Mouse (Mus musculus): ENCODE results near the gene Ndufs8.

Ndufs8 gene

DNA sequence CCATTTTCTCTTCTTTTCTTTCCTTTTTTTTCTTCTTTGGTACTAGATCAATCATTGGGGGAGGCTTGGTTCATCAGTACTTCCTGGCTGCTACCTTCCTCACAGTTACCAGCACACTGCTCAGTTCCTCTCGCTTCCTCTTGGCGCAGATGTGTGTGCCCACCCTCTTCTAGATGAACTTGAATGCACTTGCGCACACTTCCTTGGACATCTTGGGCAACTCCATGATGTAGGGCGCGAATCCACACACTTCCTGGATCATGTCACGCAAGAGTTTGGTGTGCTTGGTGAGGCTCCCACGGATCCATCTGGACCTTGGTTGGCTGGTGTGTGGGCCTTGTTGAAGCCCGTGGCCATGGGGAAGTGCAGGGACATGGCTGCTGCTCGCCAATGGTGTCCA is 19.1 kb upstream of the Ndufs8 start:
- DNase-seq (ENCODE audit: low read depth, low spot score), result no peak

DNA sequence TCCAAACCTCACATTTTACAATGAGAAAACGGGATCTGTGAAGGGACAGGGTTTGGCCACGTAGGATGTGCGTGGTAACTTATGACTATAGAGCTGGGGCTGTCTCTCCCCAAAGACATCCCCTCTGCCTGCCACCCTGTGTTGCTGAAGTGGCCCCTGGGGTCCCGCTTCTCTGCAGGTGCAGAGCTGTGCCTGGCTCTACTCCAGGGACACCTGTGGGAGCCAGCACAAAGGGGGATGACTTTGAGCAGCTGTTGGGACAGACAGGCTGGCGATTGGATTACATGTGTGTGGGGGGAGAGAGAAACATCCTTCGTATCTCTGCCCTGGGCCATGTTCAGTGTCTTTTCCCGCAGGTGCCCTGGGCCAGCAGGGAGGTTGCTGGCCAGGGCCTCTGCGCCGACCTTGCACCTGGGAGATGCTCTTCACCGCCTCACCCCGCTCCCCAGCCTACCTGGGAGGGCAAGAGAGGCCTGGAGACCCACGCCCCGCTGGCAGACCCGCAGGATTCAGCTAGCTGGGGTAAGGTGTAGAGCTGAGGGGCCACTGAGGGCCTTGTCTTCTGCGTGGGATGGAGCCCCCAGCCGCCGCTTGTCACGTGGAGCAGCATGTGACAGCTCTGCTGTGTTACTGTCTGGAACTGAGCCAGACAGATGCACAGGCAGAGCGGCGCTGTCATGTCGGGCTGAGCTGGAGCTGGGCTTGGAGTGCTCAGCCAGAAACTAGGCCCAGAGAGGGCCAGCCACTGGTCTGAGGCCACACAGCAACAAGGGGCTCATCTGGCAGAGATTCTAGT is 17.9 kb upstream of the Ndufs8 start:
- DNase-seq (ENCODE audit: low read depth, low spot score), result no peak

DNA sequence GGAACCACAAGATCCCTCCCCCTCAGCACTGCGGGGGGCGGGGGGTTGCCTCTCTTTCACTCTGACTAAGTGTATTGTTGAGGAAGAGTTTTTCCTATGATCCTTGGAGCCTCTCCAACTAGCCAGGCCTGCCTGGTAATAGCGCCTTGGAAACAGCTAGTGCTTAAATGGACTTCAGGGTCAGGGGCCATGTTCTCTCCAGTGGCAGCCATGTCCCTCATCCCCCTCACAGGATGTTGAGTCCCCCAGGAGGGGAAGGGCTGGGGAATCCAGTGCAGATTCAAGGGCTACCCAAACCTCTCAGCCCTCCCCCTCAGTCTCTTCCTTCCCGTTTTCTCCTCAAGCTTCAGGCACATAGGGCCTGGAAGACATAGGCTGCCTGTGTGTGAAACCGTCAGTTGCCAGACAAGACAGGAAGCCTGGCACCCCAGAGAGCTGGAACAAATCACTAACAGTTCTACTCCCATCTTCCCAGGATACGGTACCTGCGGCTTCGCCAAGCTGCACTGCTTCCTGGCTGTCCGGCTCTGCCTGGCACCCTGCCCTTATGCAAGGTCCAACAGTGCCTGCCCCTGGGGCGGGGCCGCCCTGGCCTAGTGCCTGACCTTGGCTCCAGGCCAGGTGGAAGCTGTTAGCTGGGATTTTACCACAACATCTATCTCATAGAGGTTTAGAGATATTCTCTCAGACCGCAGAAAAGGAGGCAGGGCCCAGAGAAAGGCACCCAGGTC is 16.8 kb upstream of the Ndufs8 start, which contains the start of gene Aldh3b1:
Aldh3b1 (minus strand) TSS at position 598 of the 731 bp plus-strand sequence.
- no peak for DNase-seq (ENCODE audit: low read depth, low spot score)

DNA sequence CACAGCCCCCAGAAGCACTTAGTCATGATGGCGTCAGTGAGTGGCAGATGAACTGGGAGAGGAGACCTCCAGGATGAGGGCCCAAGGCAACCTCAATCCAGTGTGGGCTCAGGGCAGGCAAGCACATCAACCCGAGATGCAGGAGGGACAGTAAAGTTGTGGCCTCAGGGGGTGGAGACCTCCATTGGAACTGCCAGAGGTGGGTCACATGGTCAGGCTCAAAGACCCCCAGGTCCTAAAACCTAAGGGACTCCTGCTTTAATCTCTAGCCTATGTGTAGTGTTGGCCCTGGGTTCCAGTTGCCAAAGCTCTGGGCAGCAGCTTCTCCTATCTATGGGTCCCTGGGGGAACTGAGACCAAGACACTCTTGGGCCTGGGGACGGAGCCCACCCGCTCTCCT is 16.2 kb upstream of the Ndufs8 start:
- DNase-seq (ENCODE audit: low read depth, low spot score), result no peak

DNA sequence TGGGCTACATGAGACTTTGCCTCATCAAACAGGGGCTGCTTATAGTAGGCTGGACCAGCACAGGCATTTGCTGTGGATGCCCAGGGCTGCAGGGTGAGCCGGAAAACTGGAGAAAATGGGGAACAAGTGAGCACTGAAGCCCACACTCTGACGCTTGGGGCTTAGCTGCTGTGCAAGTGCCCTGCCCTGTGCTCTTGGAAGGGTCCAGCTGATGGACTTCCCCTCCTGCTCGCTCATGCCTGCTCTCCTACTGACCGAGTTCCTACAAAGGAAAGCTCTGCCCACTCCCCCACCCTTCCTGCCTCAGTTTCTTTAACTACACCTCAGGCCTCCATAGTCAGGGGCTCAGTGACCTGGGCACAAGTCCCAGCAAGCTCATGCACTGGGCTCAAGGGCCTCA is 15.4 kb upstream of the Ndufs8 start:
- no peak for DNase-seq (ENCODE audit: low read depth, low spot score)

DNA sequence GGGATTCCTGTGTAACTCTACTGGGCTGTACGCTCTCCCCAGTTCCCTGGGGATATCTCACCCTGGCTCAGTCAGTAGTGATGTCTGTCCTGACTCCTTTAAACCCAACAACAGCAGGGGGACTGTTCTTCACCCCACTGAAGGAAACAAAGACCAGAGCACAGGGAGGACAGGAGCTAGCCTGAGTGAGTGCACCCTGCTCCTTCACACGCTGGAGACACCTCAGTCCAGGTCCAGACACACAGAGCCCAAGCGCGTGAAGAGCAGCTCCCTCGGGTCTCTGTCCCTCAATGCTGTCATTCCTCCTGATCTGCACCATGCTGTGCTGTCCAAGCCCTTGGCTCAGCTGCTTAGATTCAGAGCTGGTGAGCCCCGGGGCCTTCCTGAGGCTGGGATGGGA is 14.1 kb upstream of the Ndufs8 start:
- DNase-seq (ENCODE audit: low read depth, low spot score), result no peak

DNA sequence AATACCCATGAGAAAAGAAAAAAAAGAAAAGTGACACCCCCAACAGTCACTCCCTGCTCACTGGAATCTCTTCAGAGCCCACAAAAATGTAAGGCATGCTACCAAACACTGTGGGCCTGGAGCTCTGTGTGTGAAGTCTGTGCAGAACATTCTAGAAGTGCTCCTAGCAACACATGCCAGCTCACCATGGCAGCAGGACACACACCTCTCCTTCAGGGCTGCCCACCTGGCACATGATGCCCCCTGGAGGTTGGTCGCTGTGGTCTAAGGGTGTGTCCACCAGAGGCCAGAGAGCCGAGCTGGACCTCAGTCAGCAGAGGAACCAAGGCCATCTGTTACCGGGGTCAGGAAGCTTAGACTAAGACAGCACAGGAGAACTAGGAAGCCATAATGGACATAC is 13.7 kb upstream of the Ndufs8 start:
- no peak for DNase-seq (ENCODE audit: low read depth, low spot score)

DNA sequence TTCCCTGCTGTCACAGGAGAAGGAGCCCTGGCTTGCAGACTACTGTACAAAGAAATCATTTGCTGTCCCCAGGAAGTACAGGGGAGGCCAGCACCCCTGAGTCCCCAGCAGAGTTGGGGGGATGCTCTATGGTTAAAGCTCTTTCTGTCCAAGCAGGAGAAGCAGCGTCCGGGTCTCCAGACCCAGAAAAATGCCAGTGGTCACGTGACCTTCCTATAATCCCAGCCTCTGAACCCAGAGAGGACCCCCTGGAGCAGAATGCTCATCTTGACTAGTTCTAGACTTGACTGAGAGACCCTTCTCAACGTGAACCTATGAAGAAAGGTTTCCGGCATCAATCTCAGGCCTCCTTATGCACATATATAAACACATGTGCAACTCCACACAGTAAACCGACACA is 13.3 kb upstream of the Ndufs8 start:
- no peak for DNase-seq (ENCODE audit: low read depth, low spot score)

DNA sequence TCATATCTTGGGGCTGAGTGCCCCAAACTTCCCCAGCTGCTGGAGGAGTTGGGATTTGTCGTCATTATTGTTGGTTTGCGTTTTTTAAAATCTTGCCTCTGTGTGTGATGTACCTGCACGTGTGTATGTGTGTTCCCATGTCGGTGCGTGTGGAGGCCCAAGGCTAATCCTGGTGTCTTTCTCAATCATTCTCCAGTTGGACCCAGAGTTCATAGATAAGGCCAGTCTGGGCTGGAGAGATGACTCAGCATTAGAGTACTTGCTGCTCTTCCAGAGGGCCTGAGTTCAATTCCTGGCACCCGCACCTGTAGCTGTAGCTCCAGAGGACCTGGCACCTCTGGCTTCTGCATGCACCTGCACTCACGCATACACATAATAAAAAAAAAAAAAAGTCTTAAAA is 12.3 kb upstream of the Ndufs8 start:
- no peak for DNase-seq (ENCODE audit: low read depth, low spot score)

DNA sequence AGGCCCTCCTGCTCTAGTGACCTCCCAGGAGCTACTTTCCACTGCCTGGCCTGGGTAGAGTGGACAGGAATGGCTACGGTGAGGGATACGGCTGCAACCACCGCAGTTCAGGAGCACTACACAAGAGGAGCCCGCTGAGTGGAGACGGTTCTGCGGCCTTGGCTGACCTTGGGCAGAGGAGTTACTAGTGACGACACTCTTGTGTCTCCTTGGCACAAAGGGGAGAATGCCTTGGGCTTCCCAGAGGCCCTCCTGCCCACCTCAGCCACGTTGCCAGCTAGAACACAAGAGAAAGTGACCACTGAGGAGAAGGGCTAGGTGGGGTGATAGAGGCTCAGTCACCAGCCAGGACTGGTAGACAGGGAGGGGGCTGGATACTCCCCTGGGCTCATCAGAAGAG is 11.6 kb upstream of the Ndufs8 start:
- DNase-seq (ENCODE audit: low read depth, low spot score), result no peak

DNA sequence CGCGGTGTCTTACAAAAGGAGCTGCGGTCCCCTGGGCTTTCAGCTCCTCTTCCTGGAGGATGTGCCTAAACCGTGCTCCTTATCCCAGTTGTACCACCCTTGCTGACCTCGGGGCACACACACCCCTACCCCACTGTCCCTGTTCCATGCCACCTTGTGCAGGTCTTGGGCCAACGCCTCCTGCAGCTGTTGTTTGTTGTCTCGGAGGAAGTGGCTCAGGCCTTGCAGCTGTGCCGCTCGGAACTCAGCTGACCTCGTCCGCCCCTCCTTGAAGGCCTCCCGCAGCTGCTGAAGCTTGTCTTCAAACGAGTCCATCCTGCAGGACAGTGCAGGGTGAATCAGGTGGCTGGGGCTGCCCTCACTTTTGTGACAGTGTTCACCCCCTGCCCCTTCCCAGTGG is 11.0 kb upstream of the Ndufs8 start:
- DNase-seq (ENCODE audit: low read depth, low spot score), result no peak

DNA sequence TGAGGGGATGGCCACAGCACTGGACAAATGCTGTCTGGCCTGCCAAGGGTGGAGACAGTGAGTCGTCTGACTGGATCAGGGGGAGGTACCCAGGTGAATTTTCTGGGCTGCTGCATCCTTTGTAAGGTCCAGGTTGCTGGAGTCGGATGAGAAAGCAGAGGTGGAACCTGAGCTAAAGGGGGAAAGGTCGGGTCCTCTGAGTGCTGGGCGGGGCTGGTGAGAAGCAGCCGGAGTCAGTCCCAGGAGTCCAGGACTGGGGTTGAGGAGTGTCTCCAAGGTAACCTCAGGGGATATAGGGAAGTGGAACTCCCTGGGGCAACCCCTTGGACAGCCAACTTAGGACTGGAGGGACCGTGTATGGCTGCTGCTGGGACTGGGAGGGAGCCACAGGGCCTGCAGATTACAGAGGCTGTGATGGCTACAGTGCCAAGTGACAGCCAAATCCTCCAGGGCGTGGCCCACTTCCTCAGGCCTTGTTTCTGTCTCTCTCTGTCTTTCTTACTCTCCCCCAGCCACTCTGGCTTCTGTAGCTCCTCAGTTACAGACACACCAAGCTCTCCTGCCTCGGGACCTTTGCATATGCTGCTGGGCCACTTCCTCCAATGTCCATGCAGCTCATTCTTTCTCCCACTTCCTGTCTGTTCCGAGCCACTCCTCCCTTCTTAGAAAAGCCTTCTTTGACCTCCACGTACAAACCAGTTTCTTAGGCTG is 10.2 kb upstream of the Ndufs8 start:
- DNase-seq (ENCODE audit: low read depth, low spot score), result no peak

DNA sequence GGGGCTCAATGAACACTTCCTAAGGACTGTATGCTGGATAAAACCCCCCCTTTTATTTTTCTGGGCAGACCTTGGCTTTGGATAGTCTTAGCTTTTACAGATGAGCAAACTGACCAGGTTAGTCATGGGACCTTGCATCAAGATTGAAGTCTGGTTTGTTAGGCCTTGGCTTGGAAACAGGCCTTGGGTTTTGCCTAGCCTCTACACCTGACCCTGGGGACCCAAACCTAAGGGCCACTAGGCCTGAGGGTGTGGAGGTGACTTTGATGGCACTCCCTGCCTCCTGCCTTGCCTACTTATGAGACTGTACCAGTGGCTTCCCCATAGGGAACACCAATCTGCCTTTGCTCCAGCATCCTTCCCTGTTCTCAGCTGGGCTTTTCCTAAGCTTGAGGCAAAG is 7.4 kb upstream of the Ndufs8 start:
- DNase-seq (ENCODE audit: low read depth, low spot score), result no peak

DNA sequence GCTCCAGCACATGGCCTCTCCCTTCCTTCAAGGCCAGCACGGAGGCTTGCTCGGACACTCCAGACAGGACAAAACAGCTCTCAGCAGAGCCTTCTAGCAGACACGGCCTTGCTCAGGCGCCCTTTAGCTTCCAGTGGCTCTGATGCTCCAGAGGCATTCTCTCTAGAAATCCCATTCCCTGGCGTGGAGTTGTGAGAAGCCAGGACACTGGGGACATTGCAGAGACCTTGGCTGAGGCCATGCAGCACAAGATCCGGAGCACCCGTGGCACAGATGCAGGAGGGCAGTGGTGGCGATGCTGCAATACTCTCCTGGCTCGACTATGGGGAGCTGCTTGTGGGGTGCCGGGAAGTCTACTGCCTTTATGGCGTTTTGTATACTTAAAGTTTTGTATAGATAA is 4.2 kb upstream of the Ndufs8 start:
- no peak for DNase-seq (ENCODE audit: low read depth, low spot score)

DNA sequence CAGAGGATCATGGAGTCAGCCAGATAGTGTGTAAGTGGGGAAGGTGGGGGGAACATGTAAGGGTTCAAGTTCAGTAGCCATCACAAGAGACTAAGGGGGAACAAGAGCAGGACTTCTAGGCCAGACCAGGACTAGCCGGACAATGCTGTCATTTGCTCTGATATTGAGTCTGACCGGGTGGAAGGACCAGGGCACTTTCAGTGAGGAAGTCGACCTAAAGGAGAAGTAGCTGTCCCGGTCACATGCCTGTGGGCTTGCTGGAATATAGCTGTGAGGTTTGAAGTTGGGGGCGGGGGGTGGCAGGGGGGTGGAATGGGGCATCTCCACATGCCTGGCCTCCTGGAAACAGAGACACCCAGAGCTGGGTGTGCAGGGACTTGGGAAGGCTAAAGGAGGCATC is 2.0 kb upstream of the Ndufs8 start:
- DNase-seq (ENCODE audit: low read depth, low spot score), result no peak

DNA sequence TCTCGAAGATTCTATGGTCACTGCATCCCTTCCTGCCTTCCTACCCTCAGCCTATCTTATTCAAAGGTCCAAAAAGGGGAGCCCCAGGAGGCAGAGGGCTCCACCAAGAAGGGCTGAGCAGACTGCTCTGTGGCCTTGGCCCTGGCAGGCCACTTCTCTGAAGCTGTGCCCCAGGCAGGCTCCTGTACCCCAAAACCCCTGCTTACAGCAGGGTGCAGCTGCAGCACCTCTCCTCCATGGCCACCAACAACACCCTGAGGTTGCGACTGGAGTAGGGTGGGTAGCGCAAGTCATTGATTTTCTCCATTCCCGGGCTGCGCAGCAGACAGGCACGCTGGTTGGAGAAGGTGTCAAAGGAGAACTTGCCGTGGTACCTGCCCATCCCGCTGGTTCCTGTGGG is 1.1 kb upstream of the Ndufs8 start:
- no peak for DNase-seq (ENCODE audit: low read depth, low spot score)

DNA sequence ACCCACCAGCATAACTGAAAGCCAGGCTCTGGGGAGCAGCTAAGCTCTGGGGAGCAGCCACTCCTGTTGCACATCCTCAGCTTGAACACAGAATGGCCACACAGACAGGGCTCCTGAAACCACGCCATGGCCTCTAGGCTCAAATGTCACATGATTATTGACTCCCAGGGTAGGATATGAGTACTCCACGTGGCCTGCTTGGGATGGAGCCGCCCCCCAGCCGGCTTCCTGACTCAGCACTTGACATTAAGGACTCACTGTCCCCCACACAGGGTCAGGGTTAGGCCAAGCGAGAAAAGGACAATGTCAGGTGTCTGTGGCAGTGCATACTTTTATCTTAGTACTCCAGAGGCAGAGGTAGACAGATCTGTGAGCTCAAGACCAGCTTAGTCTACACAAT is 2.4 kb downstream of the Ndufs8 start:
- DNase-seq (ENCODE audit: low read depth, low spot score), result no peak

DNA sequence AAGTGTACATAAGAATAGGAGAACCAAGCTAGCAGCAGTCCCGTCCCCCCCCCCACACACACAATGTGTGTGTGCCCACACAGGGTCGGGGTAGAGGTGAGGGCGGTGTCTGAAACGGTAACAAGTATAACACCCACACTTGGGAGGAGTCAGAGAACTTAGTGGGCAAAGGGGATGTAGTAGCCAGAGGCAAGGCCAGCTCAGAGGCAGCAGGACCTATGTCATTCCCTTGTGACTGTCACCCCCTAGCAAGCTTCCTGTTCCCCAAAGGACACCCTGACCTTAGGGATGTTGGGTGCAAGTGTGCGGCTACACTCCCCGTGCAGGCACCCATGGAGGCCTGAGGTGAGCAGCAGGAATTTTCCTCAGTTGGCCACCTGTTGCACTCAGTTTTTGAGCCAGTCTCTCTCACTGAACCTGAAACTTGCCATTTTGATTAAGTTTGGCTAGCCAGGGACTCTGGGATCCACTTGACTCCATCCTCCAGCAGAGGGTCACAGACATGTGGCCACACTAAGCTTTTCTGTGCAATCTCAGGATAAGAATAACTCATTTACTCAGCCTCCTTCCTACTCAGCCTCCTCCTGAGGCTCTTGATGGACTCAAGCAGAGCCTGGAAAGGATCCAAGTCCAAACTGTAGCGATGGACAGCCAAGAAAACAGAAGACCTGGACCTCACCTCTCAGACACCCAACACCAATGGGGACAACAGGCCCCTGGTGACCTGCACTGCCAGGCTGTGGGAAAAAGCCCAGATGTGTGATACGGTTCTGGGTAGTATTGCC is 4.5 kb downstream of the Ndufs8 start:
- DNase-seq (ENCODE audit: low read depth, low spot score), result no peak

DNA sequence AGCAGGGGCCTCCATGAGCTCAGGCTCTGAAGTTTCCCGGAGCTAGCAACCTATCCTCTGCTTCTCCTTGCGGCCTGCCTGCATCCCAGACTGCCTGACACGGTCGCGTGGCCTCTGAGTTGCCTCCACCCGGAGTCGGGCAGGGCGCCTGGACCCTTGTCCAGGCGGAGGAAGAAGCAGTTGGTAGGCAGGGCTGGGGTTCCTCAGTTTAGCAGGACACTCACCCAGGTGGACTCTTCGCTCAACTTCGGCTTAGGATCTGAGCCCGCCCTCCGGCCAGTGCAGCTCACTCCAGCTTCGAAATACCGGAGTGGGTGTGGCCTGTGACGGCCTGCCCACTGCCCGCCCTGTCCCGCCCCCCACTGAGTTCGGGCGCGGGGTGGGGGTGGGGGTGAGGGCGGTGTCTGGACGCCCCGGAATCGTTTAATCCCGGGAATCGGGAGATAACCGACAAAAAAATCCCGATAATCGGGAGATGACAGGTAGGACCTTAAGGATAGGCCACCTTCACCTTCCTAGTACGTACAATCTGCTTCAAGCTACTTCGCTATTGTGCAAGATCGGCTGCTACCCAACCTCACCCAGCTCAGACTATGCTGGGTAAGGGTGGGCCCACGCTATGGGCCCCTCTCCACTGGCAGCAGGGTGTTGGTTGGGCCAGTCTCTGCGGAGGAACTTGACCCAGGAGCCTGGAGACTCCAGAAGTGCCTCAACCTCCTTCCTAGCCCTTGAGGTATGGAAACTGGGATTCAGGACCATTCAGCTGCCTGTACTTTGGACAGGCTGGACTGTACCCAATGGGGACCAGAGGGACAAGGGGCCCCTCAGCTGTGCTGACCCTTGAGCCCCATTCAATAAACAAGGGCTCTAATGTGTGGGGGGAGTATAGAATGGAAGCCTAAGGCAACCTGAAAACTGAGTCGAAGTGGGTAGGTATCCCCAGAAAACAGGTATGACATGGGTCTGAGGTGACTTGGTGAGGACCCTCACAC is 5.5 kb downstream of the Ndufs8 start, which contains the start of gene Tcirg1:
Tcirg1 (minus strand) TSS at position 339 of the 992 bp plus-strand sequence.
- DNase-seq (ENCODE audit: low read depth, low spot score), result peak; percentile 84

DNA sequence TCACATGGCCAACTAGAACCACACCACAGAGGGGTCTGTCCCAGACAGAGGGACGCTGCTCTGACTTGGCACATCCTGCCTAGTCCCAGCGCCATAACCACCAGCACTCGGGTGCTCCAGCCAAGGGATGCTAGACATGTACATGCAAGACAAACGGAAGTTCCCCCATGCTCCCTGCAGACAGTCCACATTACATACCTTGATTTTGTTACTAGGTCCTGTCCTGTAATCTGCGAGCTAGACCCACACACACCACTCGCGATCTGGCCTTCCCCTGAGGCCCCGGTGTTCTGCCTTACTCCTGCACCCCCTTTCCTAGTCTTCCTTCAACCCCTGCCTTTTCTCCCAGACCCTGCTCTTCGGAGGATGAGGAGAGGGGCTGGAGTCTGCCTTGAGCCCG is 6.2 kb downstream of the Ndufs8 start:
- peak; percentile 41 for DNase-seq (ENCODE audit: low read depth, low spot score)
